Mouse (Mus musculus): ENCODE measurements at regions not wholly inside any gene's neighbourhood (a gene's known extent, or its start where the extent isn't known, plus 50 kb on each side); places are given as distances from the start of the nearest gene placed in this dataset.

DNA sequence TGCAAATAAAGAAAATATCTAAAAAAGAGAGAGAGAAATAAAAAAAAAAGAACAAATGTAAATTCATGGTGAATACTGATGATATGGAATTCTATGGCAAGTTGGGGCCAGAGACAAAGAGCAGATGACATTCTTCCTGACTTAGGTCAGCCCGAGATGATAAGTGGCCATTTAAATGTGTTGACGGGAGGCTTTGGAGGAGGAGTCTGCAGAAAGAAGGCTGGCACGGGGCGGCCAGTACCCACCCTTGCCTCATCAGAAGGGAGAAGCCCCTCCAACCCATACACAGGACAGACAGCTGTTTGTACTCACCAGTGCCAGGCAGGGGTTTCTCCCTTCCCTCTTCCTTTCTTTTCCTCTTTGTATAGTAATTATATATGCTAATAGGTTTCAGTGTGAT lies 108.0 kb upstream of the Rcn1 start:
- H3K27me3 ChIP-seq (replicated peaks) = no peaks in the 10 kb centered on the region
- no peak overlapping the region for H3K4me2 ChIP-seq (replicated peaks)
- no peak overlapping the region for H3K9ac ChIP-seq
- no peak for ATAC-seq (ENCODE audit: low FRiP score, low read depth)
- no peaks in the 10 kb centered on the region for H3K4me1 ChIP-seq
- H3K9me3 ChIP-seq = no peaks in the 10 kb centered on the region
- no peak overlapping the region for H3K27ac ChIP-seq
- no peak overlapping the region for H3K4me3 ChIP-seq
- WGBS = 38% methylated on average over 4 of the region's 4 CpGs
- H3K36me3 ChIP-seq = no peaks in the 10 kb centered on the region

- WGBS = 95% methylated on average over 4 of the region's 4 CpGs
- Histone ChIP-seq H3K36me3 (no peaks in the 10 kb centered on the region), H3K4me1 (no peaks in the 10 kb centered on the region), H3K9me3 (no peaks in the 10 kb centered on the region; the same call in 1 of the 2 replicates), H3K4me3 (no peak overlapping the region), H3K27ac (no peak overlapping the region), H3K27me3 (replicated peaks) (no peaks in the 10 kb centered on the region), H3K4me2 (replicated peaks) (no peak overlapping the region), H3K9ac (no peak overlapping the region)
- ATAC-seq (ENCODE audit: low FRiP score, low read depth) = no peak
Observed at GRCm38 (mm10) chr2:105510816-105511215, 111.7 kb upstream of the Rcn1 start.

GRCm38 (mm10) chr2:105511690-105512089 lies 112.6 kb upstream of the Rcn1 start:
- no peak overlapping the region for H3K4me2 ChIP-seq (replicated peaks)
- H3K9me3 ChIP-seq = no peaks in the 10 kb centered on the region; the same call in 1 of the 2 replicates
- H3K27me3 ChIP-seq (replicated peaks) = no peaks in the 10 kb centered on the region
- ATAC-seq (ENCODE audit: low FRiP score, low read depth) = no peak
- no peak overlapping the region for H3K4me3 ChIP-seq
- no peak overlapping the region for H3K9ac ChIP-seq
- no peaks in the 10 kb centered on the region for H3K36me3 ChIP-seq
- H3K4me1 ChIP-seq = no peaks in the 10 kb centered on the region
- 63% methylated on average over 4 of the region's 4 CpGs for whole genome bisulfite sequencing
- H3K27ac ChIP-seq = no peak overlapping the region

- Histone ChIP-seq H3K4me2 (replicated peaks) (no peak overlapping the region), H3K9me3 (no peaks in the 10 kb centered on the region; the same call in 1 of the 2 replicates), H3K9ac (no peak overlapping the region), H3K27ac (no peak overlapping the region), H3K27me3 (replicated peaks) (no peaks in the 10 kb centered on the region; the same call in 1 of the 2 replicates), H3K4me3 (no peak overlapping the region), H3K36me3 (no peaks in the 10 kb centered on the region), H3K4me1 (0 out of 2 replicates have a peak, but pooled peaks cover 3% of the 10 kb centered on the region)
- 97% methylated on average over 1 of the region's 1 CpGs for WGBS
- ATAC-seq (ENCODE audit: low FRiP score, low read depth) = no peak
Observed at GRCm38 (mm10) chr2:105514226-105514625, 115.1 kb upstream of the Rcn1 start.

DNA sequence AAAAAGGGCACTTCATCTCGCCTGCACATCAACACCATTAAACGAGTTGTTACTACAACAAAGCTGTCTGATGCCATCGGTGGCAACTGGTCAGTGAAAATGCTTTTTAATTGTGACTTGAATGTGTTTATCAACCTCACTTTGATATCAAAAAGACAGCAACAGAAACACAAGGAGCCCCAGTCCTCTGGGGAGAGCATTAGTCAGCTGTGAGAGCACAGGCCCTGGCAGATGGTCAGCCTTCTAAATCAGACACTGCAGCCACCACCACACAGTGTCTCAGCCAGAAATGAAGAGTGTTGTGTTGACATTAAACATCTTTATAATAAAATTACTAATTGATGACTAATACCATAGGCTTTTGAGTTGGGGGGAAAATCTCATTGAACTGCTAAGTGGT lies 115.8 kb upstream of the Rcn1 start:
- no peak for ATAC-seq (ENCODE audit: low FRiP score, low read depth)
- Histone ChIP-seq H3K4me1 (0 out of 2 replicates have a peak, but pooled peaks cover 3% of the 10 kb centered on the region), H3K9ac (no peak overlapping the region), H3K36me3 (no peaks in the 10 kb centered on the region), H3K9me3 (no peaks in the 10 kb centered on the region; the same call in 1 of the 2 replicates), H3K27me3 (replicated peaks) (no peaks in the 10 kb centered on the region; the same call in 1 of the 2 replicates), H3K4me2 (replicated peaks) (no peak overlapping the region), H3K27ac (no peak overlapping the region), H3K4me3 (no peak overlapping the region)
- WGBS = 67% methylated on average over 3 of the region's 3 CpGs

- ATAC-seq (ENCODE audit: low FRiP score, low read depth) = no peak
- 89% methylated on average over 3 of the region's 3 CpGs for WGBS
- Histone ChIP-seq H3K27ac (no peak overlapping the region), H3K4me3 (no peak overlapping the region), H3K36me3 (no peaks in the 10 kb centered on the region), H3K9me3 (no peaks in the 10 kb centered on the region; the same call in 1 of the 2 replicates), H3K9ac (no peak overlapping the region), H3K4me1 (0 out of 2 replicates have a peak, but pooled peaks cover 3% of the 10 kb centered on the region), H3K4me2 (replicated peaks) (no peak overlapping the region), H3K27me3 (replicated peaks) (no peaks in the 10 kb centered on the region; the same call in 1 of the 2 replicates)
Observed at GRCm38 (mm10) chr2:105515326-105515725, 116.2 kb upstream of the Rcn1 start.

GRCm38 (mm10) chr2:105516267-105517133 lies 117.4 kb upstream of the Rcn1 start:
- Histone ChIP-seq H3K27me3 (replicated peaks) (peaks cover 3% of the 10 kb centered on the region; the same call in 1 of the 2 replicates), H3K4me3 (no peak overlapping the region), H3K4me1 (0 out of 2 replicates have a peak, but pooled peaks cover 3% of the 10 kb centered on the region), H3K36me3 (no peaks in the 10 kb centered on the region), H3K9ac (no peak overlapping the region), H3K27ac (no peak overlapping the region), H3K4me2 (replicated peaks) (no peak overlapping the region), H3K9me3 (no peaks in the 10 kb centered on the region; the same call in 1 of the 2 replicates)
- 0 out of 2 replicates have a peak, but pooled peaks have one; percentile 67 for ATAC-seq (ENCODE audit: low FRiP score, low read depth)
- 54% methylated on average over 6 of the region's 6 CpGs for WGBS

GRCm38 (mm10) chr2:105521841-105522240 lies 122.7 kb upstream of the Rcn1 start:
- no peak overlapping the region for H3K27ac ChIP-seq
- H3K27me3 ChIP-seq (replicated peaks) = peaks cover 7% of the 10 kb centered on the region; the same call in 1 of the 2 replicates
- no peak overlapping the region for H3K4me2 ChIP-seq (replicated peaks)
- 0 out of 2 replicates have a peak, but pooled peaks cover 6% of the 10 kb centered on the region for H3K4me1 ChIP-seq
- no peaks in the 10 kb centered on the region for H3K9me3 ChIP-seq
- no peaks in the 10 kb centered on the region for H3K36me3 ChIP-seq
- H3K9ac ChIP-seq = no peak overlapping the region
- WGBS = 6% methylated on average over 4 of the region's 4 CpGs
- ATAC-seq (ENCODE audit: low FRiP score, low read depth) = no peak
- no peak overlapping the region for H3K4me3 ChIP-seq

GRCm38 (mm10) chr2:105523297-105523802 lies 124.2 kb upstream of the Rcn1 start:
- 1% methylated on average over 5 of the region's 5 CpGs for WGBS
- Histone ChIP-seq H3K9me3 (no peaks in the 10 kb centered on the region), H3K36me3 (no peaks in the 10 kb centered on the region), H3K4me3 (no peak overlapping the region), H3K9ac (no peak overlapping the region), H3K4me1 (0 out of 2 replicates have a peak, but pooled peaks cover 5% of the 10 kb centered on the region), H3K27me3 (replicated peaks) (peaks cover 7% of the 10 kb centered on the region; the same call in 1 of the 2 replicates), H3K27ac (no peak overlapping the region), H3K4me2 (replicated peaks) (no peak overlapping the region)
- ATAC-seq (ENCODE audit: low FRiP score, low read depth) = peak; percentile 63; the same call in 1 of the 2 replicates

DNA sequence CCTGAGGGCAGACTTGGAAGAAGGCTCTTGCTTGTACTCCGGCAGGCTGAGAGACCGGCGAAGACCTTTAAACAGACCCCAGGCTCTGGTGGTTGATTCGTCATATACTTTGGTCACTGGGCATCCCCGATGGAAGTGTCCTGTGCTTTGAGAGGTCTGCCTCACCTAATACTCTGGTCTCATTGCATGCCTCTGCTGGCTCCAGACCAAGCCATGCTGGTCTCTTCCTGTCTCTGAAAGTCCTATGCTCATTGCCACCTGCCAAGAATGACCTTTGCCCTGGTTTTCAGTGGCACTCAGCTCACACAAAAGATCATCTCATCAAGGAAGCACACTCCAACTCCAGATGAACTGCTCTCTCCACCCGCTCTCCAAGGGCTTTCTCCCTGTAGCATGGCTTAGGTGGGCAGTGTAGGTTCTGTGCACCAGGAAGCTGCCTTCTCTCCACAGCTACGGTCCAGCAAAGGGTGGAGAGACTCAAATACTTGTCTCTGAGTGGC lies 126.0 kb upstream of the Rcn1 start:
- ATAC-seq (ENCODE audit: low FRiP score, low read depth) = no peak
- H3K4me2 ChIP-seq (replicated peaks) = no peak overlapping the region
- peaks cover 7% of the 10 kb centered on the region; the same call in 1 of the 2 replicates for H3K27me3 ChIP-seq (replicated peaks)
- no peaks in the 10 kb centered on the region for H3K36me3 ChIP-seq
- H3K4me1 ChIP-seq = 0 out of 2 replicates have a peak, but pooled peaks cover 5% of the 10 kb centered on the region
- no peak overlapping the region for H3K4me3 ChIP-seq
- no peak overlapping the region for H3K9ac ChIP-seq
- 79% methylated on average over 7 of the region's 7 CpGs for WGBS
- H3K27ac ChIP-seq = no peak overlapping the region
- no peaks in the 10 kb centered on the region for H3K9me3 ChIP-seq

GRCm38 (mm10) chr2:105528535-105528934 lies 129.4 kb upstream of the Rcn1 start:
- Histone ChIP-seq H3K4me2 (replicated peaks) (no peak overlapping the region), H3K27me3 (replicated peaks) (peaks cover 4% of the 10 kb centered on the region; the same call in 1 of the 2 replicates), H3K4me1 (no peaks in the 10 kb centered on the region), H3K36me3 (no peaks in the 10 kb centered on the region), H3K27ac (no peak overlapping the region), H3K9me3 (no peaks in the 10 kb centered on the region), H3K4me3 (no peak overlapping the region), H3K9ac (no peak overlapping the region)
- ATAC-seq (ENCODE audit: low FRiP score, low read depth) = no peak
- WGBS = 92% methylated on average over 8 of the region's 8 CpGs

- no peak overlapping the region for H3K4me3 ChIP-seq
- no peak overlapping the region for H3K9ac ChIP-seq
- H3K27ac ChIP-seq = no peak overlapping the region
- no peaks in the 10 kb centered on the region for H3K36me3 ChIP-seq
- ATAC-seq (ENCODE audit: low FRiP score, low read depth) = no peak
- H3K4me1 ChIP-seq = no peaks in the 10 kb centered on the region
- no peak overlapping the region for H3K4me2 ChIP-seq (replicated peaks)
- 86% methylated on average over 13 of the region's 13 CpGs for WGBS
- no peaks in the 10 kb centered on the region for H3K9me3 ChIP-seq
- H3K27me3 ChIP-seq (replicated peaks) = no peaks in the 10 kb centered on the region
Observed at GRCm38 (mm10) chr2:105544099-105544498, 124.6 kb upstream of the Pax6 start.

Measured in neural tube, embryonic 12.5 days (tissue).